Mouse (Mus musculus): ENCODE data around the gene Il17c. TPM values are rescaled to one million over a fixed set of nuclear protein-coding genes. Genes with fewer than 3 reads are reported as not detected.

Il17c gene
- polyA plus RNA-seq, 1 experiment from 2014 or later = 0.31 TPM

GRCm38 (mm10) chr8:122407678-122408077, 14.1 kb upstream of the Il17c start:
- peaks cover 99% of the 10 kb centered on the region for H3K36me3 ChIP-seq
- H3K4me2 ChIP-seq = no peak overlapping the region
- no peaks in the 10 kb centered on the region for H3K4me1 ChIP-seq
- no peak overlapping the region for H3K27ac ChIP-seq
- H3K9me3 ChIP-seq = no peaks in the 10 kb centered on the region
- H3K4me3 ChIP-seq = no peak overlapping the region
- no peaks in the 10 kb centered on the region for H3K27me3 ChIP-seq
- ATAC-seq (ENCODE audit: insufficient number of reproducible peaks, insufficient read depth, low FRiP score, low TSS enrichment, low read depth) = no peak
- 94% methylated on average over 7 of the region's 7 CpGs for WGBS
- H3K9ac ChIP-seq = no peak overlapping the region

- H3K27me3 ChIP-seq = no peaks in the 10 kb centered on the region
- H3K4me1 ChIP-seq = no peaks in the 10 kb centered on the region
- peaks cover 95% of the 10 kb centered on the region for H3K36me3 ChIP-seq
- no peak overlapping the region for H3K4me3 ChIP-seq
- no peak overlapping the region for H3K9ac ChIP-seq
- ATAC-seq (ENCODE audit: insufficient number of reproducible peaks, insufficient read depth, low FRiP score, low TSS enrichment, low read depth) = no peak
- no peaks in the 10 kb centered on the region for H3K9me3 ChIP-seq
- no peak overlapping the region for H3K4me2 ChIP-seq
- 86% methylated on average over 9 of the region's 9 CpGs for WGBS
- no peak overlapping the region for H3K27ac ChIP-seq
Measured at GRCm38 (mm10) chr8:122414311-122414710, 7.5 kb upstream of the Il17c start.

GRCm38 (mm10) chr8:122415554-122415953, 6.3 kb upstream of the Il17c start:
- no peak overlapping the region for H3K4me3 ChIP-seq
- no peak for ATAC-seq (ENCODE audit: insufficient number of reproducible peaks, insufficient read depth, low FRiP score, low TSS enrichment, low read depth)
- no peak overlapping the region for H3K27ac ChIP-seq
- WGBS = 92% methylated on average over 6 of the region's 6 CpGs
- H3K27me3 ChIP-seq = no peaks in the 10 kb centered on the region
- no peak overlapping the region for H3K4me2 ChIP-seq
- H3K36me3 ChIP-seq = peaks cover 89% of the 10 kb centered on the region
- H3K9ac ChIP-seq = no peak overlapping the region
- H3K4me1 ChIP-seq = no peaks in the 10 kb centered on the region
- no peaks in the 10 kb centered on the region for H3K9me3 ChIP-seq

- Histone ChIP-seq H3K4me3 (no peak overlapping the region), H3K4me2 (no peak overlapping the region), H3K27ac (0 out of 2 replicates have a peak overlapping the region, but pooled peaks have one; percentile 8), H3K9ac (no peak overlapping the region), H3K27me3 (no peaks in the 10 kb centered on the region), H3K36me3 (peaks cover 44% of the 10 kb centered on the region), H3K9me3 (no peaks in the 10 kb centered on the region), H3K4me1 (no peaks in the 10 kb centered on the region)
- WGBS = 75% methylated on average over 9 of the region's 9 CpGs
- no peak for ATAC-seq (ENCODE audit: insufficient number of reproducible peaks, insufficient read depth, low FRiP score, low TSS enrichment, low read depth)
Measured at GRCm38 (mm10) chr8:122419881-122420555, 1.8 kb upstream of the Il17c start.

GRCm38 (mm10) chr8:122423217-122423616, 1.4 kb downstream of the Il17c start:
- Histone ChIP-seq H3K27ac (no peak overlapping the region), H3K27me3 (no peaks in the 10 kb centered on the region), H3K4me2 (no peak overlapping the region), H3K9ac (no peak overlapping the region), H3K4me3 (no peak overlapping the region), H3K4me1 (no peaks in the 10 kb centered on the region), H3K9me3 (no peaks in the 10 kb centered on the region), H3K36me3 (peaks cover 27% of the 10 kb centered on the region)
- ATAC-seq (ENCODE audit: insufficient number of reproducible peaks, insufficient read depth, low FRiP score, low TSS enrichment, low read depth) = no peak
- WGBS = 87% methylated on average over 24 of the region's 24 CpGs

GRCm38 (mm10) chr8:122423659-122424058, 1.8 kb downstream of the Il17c start:
- no peaks in the 10 kb centered on the region for H3K27me3 ChIP-seq
- no peaks in the 10 kb centered on the region for H3K9me3 ChIP-seq
- no peak overlapping the region for H3K9ac ChIP-seq
- H3K36me3 ChIP-seq = peaks cover 23% of the 10 kb centered on the region
- no peaks in the 10 kb centered on the region for H3K4me1 ChIP-seq
- no peak for ATAC-seq (ENCODE audit: insufficient number of reproducible peaks, insufficient read depth, low FRiP score, low TSS enrichment, low read depth)
- WGBS = 56% methylated on average over 5 of the region's 5 CpGs
- H3K4me3 ChIP-seq = no peak overlapping the region
- H3K4me2 ChIP-seq = no peak overlapping the region
- no peak overlapping the region for H3K27ac ChIP-seq

- Histone ChIP-seq H3K27me3 (no peaks in the 10 kb centered on the region), H3K27ac (no peak overlapping the region), H3K36me3 (0 out of 2 replicates have a peak, but pooled peaks cover 12% of the 10 kb centered on the region), H3K4me2 (no peak overlapping the region), H3K9ac (no peak overlapping the region), H3K4me1 (no peaks in the 10 kb centered on the region), H3K9me3 (no peaks in the 10 kb centered on the region), H3K4me3 (no peak overlapping the region)
- no peak for ATAC-seq (ENCODE audit: insufficient number of reproducible peaks, insufficient read depth, low FRiP score, low TSS enrichment, low read depth)
- 81% methylated on average over 9 of the region's 9 CpGs for WGBS
Measured at GRCm38 (mm10) chr8:122426145-122426544, 4.3 kb downstream of the Il17c start.

GRCm38 (mm10) chr8:122427607-122428006, 5.8 kb downstream of the Il17c start:
- H3K9ac ChIP-seq = no peak overlapping the region
- ATAC-seq (ENCODE audit: insufficient number of reproducible peaks, insufficient read depth, low FRiP score, low TSS enrichment, low read depth) = no peak
- no peaks in the 10 kb centered on the region for H3K9me3 ChIP-seq
- peaks cover 12% of the 10 kb centered on the region for H3K4me1 ChIP-seq
- no peak overlapping the region for H3K27ac ChIP-seq
- no peak overlapping the region for H3K4me2 ChIP-seq
- H3K4me3 ChIP-seq = no peak overlapping the region
- WGBS = 92% methylated on average over 7 of the region's 7 CpGs
- H3K36me3 ChIP-seq = 0 out of 2 replicates have a peak, but pooled peaks cover 12% of the 10 kb centered on the region
- H3K27me3 ChIP-seq = no peaks in the 10 kb centered on the region

- H3K27ac ChIP-seq = no peak overlapping the region
- H3K36me3 ChIP-seq = 0 out of 2 replicates have a peak, but pooled peaks cover 12% of the 10 kb centered on the region
- 82% methylated on average over 9 of the region's 9 CpGs for WGBS
- H3K4me1 ChIP-seq = peaks cover 17% of the 10 kb centered on the region
- H3K9me3 ChIP-seq = no peaks in the 10 kb centered on the region
- no peak overlapping the region for H3K4me2 ChIP-seq
- H3K4me3 ChIP-seq = no peak overlapping the region
- ATAC-seq (ENCODE audit: insufficient number of reproducible peaks, insufficient read depth, low FRiP score, low TSS enrichment, low read depth) = no peak
- no peaks in the 10 kb centered on the region for H3K27me3 ChIP-seq
- no peak overlapping the region for H3K9ac ChIP-seq
Measured at GRCm38 (mm10) chr8:122428163-122428562, 6.3 kb downstream of the Il17c start.

GRCm38 (mm10) chr8:122430058-122430636, 8.3 kb downstream of the Il17c start:
- no peak overlapping the region for H3K4me3 ChIP-seq
- 83% methylated on average over 10 of the region's 10 CpGs for WGBS

GRCm38 (mm10) chr8:122430646-122431045, 8.8 kb downstream of the Il17c start:
- no peaks in the 10 kb centered on the region for H3K9me3 ChIP-seq
- WGBS = 86% methylated on average over 3 of the region's 3 CpGs
- H3K27me3 ChIP-seq = no peaks in the 10 kb centered on the region
- H3K4me1 ChIP-seq = peaks cover 19% of the 10 kb centered on the region
- ATAC-seq (ENCODE audit: insufficient number of reproducible peaks, insufficient read depth, low FRiP score, low TSS enrichment, low read depth) = no peak
- peaks cover 30% of the 10 kb centered on the region for H3K36me3 ChIP-seq
- no peak overlapping the region for H3K4me3 ChIP-seq
- no peak overlapping the region for H3K4me2 ChIP-seq
- no peak overlapping the region for H3K9ac ChIP-seq
- H3K27ac ChIP-seq = no peak overlapping the region

More at GRCm38 (mm10) chr8:122430058-122430636, 8.3 kb downstream of the Il17c start:
- no peak overlapping the region for H3K27ac ChIP-seq
- ATAC-seq (ENCODE audit: insufficient number of reproducible peaks, insufficient read depth, low FRiP score, low TSS enrichment, low read depth) = no peak
- H3K4me1 ChIP-seq = peaks cover 19% of the 10 kb centered on the region
- H3K9me3 ChIP-seq = no peaks in the 10 kb centered on the region
- H3K27me3 ChIP-seq = no peaks in the 10 kb centered on the region
- H3K36me3 ChIP-seq = peaks cover 29% of the 10 kb centered on the region
- no peak overlapping the region for H3K4me2 ChIP-seq
- no peak overlapping the region for H3K9ac ChIP-seq
